9 mouse cellular contexts compared by ENCODE assay signal in genomic region chr4:135258521-135258920, GRCm38 (mm10). TPM values are rescaled to one million over a fixed set of nuclear protein-coding genes. Genes with fewer than 3 reads are reported as not detected.
A peak's percentile ranks its signal among the peaks of the same experiment; 100 is the strongest.
DNase-seq lines count a peak whose midpoint lies in the region; ATAC-seq and TF ChIP-seq lines count a peak whose summit lies in the region.
"Had no signal": no experiment of that assay in that cellular context is flagged by ENCODE, and none has a peak within 500 bp of the region (broad histone marks: within the 10 kb centered on the region; RNA-seq: fewer than 3 reads in every experiment).

No protein-coding gene starts in this region.

- peaks cover 17% of the 10 kb centered on the region for H3K36me3 ChIP-seq in kidney, embryonic 15.5 days
- peaks cover 22% of the 10 kb centered on the region for H3K36me3 ChIP-seq in embryonic facial prominence, embryonic 13.5 days
- H3K36me3 ChIP-seq in midbrain, embryonic 11.5 days (ENCODE audit: control insufficient read depth, insufficient read depth, low read length), result peaks cover 3% of the 10 kb centered on the region; the same call in 1 of the 2 replicates

- no peak overlapping the region for H3K9ac ChIP-seq in kidney, embryonic 15.5 days
- H3K9ac ChIP-seq in embryonic facial prominence, embryonic 13.5 days, result peak overlapping the region; percentile 12; the same call in 1 of the 2 replicates
- H3K9ac ChIP-seq in midbrain, embryonic 11.5 days (ENCODE audit: low read length), result no peak overlapping the region; the same call in 1 of the 2 replicates

- no peak for ATAC-seq in kidney, embryonic 15.5 days (replicated peaks; ENCODE audit: low FRiP score)
- ATAC-seq in embryonic facial prominence, embryonic 13.5 days (ENCODE audit: insufficient number of reproducible peaks, insufficient read depth, low FRiP score, low TSS enrichment, low read depth), result no peak
- no peak for ATAC-seq in midbrain, embryonic 11.5 days (ENCODE audit: low FRiP score)

- WGBS in kidney, embryonic 15.5 days, result 54% methylated on average over 7 of the region's 7 CpGs
- 28% methylated on average over 7 of the region's 7 CpGs for WGBS in embryonic facial prominence, embryonic 13.5 days
- 23% methylated on average over 7 of the region's 7 CpGs for WGBS in midbrain, embryonic 11.5 days
- 36% methylated on average over 7 of the region's 7 CpGs for WGBS in cerebellum, adult 2 months

- H3K4me1 ChIP-seq in kidney, embryonic 15.5 days, result peaks cover 60% of the 10 kb centered on the region
- peaks cover 32% of the 10 kb centered on the region for H3K4me1 ChIP-seq in embryonic facial prominence, embryonic 13.5 days
- H3K4me1 ChIP-seq in midbrain, embryonic 11.5 days (ENCODE audit: control insufficient read depth, insufficient read depth, low read length), result peaks cover 10% of the 10 kb centered on the region
- H3K4me1 ChIP-seq in cerebellum, adult 2 months (ENCODE audit: control insufficient read depth, insufficient read depth, low read length), result no peaks in the 10 kb centered on the region

- intact Hi-C loops in heart, postnatal 10 days (cut with DNase I), result no loop called here

- no peaks in the 10 kb centered on the region for H3K27me3 ChIP-seq in kidney, embryonic 15.5 days
- H3K27me3 ChIP-seq in embryonic facial prominence, embryonic 13.5 days, result no peaks in the 10 kb centered on the region
- no peaks in the 10 kb centered on the region for H3K27me3 ChIP-seq in midbrain, embryonic 11.5 days (ENCODE audit: control insufficient read depth, insufficient read depth, low read length)
- H3K27me3 ChIP-seq in cerebellum, adult 2 months (ENCODE audit: control insufficient read depth, insufficient read depth, low read length), result no peaks in the 10 kb centered on the region

- no peak for DNase-seq in kidney, adult 11 months
- DNase-seq in heart, postnatal 10 days, result peak; percentile 58 to 64
- no peak for DNase-seq in midbrain, embryonic 11.5 days (ENCODE audit: low spot score, missing footprints)
- no peak for DNase-seq in cerebellum, adult 2 months
- DNase-seq in testis, postnatal 14 days (ENCODE audit: low spot score), result no peak
- no peak for DNase-seq in urinary bladder, adult 2 months (ENCODE audit: low spot score)
- DNase-seq: cerebellum, adult 9-10 months had no signal

- H3K27ac ChIP-seq in kidney, embryonic 15.5 days, result peak overlapping the region; percentile 80
- H3K27ac ChIP-seq in embryonic facial prominence, embryonic 13.5 days, result peak overlapping the region; percentile 89
- H3K27ac ChIP-seq in midbrain, embryonic 11.5 days (ENCODE audit: low read depth, low read length), result peak overlapping the region; percentile 81
- no peak overlapping the region for H3K27ac ChIP-seq in cerebellum, adult 2 months (ENCODE audit: insufficient read depth, low read length)

- no peak for TF ChIP-seq CTCF in cerebellum, adult 2 months (IDR thresholded peaks at IDR 0.05; ENCODE audit: borderline replicate concordance, insufficient read depth, low read depth, low read length)

- no peaks in the 10 kb centered on the region for H3K9me3 ChIP-seq in kidney, embryonic 15.5 days (replicated peaks)
- H3K9me3 ChIP-seq in embryonic facial prominence, embryonic 13.5 days, result no peaks in the 10 kb centered on the region
- no peaks in the 10 kb centered on the region for H3K9me3 ChIP-seq in midbrain, embryonic 11.5 days (ENCODE audit: control insufficient read depth, low read length)

- no peak overlapping the region for H3K4me2 ChIP-seq in kidney, embryonic 15.5 days
- peak overlapping the region; percentile 12; the same call in 1 of the 2 replicates for H3K4me2 ChIP-seq in embryonic facial prominence, embryonic 13.5 days
- H3K4me2 ChIP-seq in midbrain, embryonic 11.5 days, result 0 out of 2 replicates have a peak overlapping the region, but pooled peaks have one; percentile 6

- no peak for TF ChIP-seq POLR2A in cerebellum, adult 2 months (IDR thresholded peaks at IDR 0.05; ENCODE audit: borderline replicate concordance, insufficient read depth, low read length)

- H3K4me3 ChIP-seq in kidney, embryonic 15.5 days (replicated peaks), result no peak overlapping the region
- no peak overlapping the region for H3K4me3 ChIP-seq in embryonic facial prominence, embryonic 13.5 days
- no peak overlapping the region for H3K4me3 ChIP-seq in midbrain, embryonic 11.5 days (ENCODE audit: low read depth, low read length)
- H3K4me3 ChIP-seq in cerebellum, adult 2 months (replicated peaks; ENCODE audit: insufficient read depth, low read depth, low read length), result no peak overlapping the region

RNA-seq across cellular contexts. Expression of gene Clic4, which starts 14.1 kb away (rescaled TPM):
- 200 TPM in 2 replicates for polyA plus RNA-seq in kidney, embryonic 15.5 days (2015; fragmentation: Nextera tagmentation; extraction: Ambion mirVana)
- polyA plus RNA-seq in embryonic facial prominence, embryonic 13.5 days (2015; fragmentation: Nextera tagmentation; extraction: Ambion mirVana), result 121 TPM in 2 replicates
- 100 to 1,000 TPM; 309 to 310 TPM for total RNA-seq in heart, postnatal 10 days (2021)
- 168 and 173 TPM in 2 replicates for polyA plus RNA-seq in midbrain, embryonic 11.5 days (2014; fragmentation: Nextera tagmentation; extraction: Ambion mirVana)
- 92.3 and 98.4 TPM in 2 replicates for polyA plus RNA-seq in cerebellum, adult 2 months (2012; rRNA removed)
- polyA plus RNA-seq in urinary bladder, adult 2 months (2012; rRNA removed), result 151 and 185 TPM in 2 replicates

Comparison
In these comparisons a context has a peak if more than half of its experiments do, and no peak if none do; other contexts are left out.
1. DNase-seq: peak in heart, postnatal 10 days (2 of 2); none in kidney, adult 11 months (single experiment), midbrain, embryonic 11.5 days (single experiment), cerebellum, adult 2 months (0 of 2), testis, postnatal 14 days (single experiment) and urinary bladder, adult 2 months (single experiment).